Mouse (Mus musculus) neural tube, embryonic 15.5 days (tissue): ENCODE data around the gene Trappc3l. TPM values are rescaled to one million over a fixed set of nuclear protein-coding genes. Genes with fewer than 3 reads are reported as not detected.

ENCODE experiments used
- ATAC-seq: fragments of 200-750 bp; cut with Nextera tagmentation; 2 replicates; pipeline ENCODE4 v1.8.0; 2017; ENCODE audit warnings: mild to moderate bottlenecking, moderate TSS enrichment, moderate library complexity; ENCODE audit not compliant: low FRiP score
- H3K27ac ChIP-seq: fragments of 300-500 bp; sonication (generic); replicated peaks from 2 replicates; pipeline ENCODE4 v1.5.1; 2015; ENCODE audit warnings: mild to moderate bottlenecking, inconsistent platforms
- H3K27me3 ChIP-seq: fragments of 300-500 bp; sonication (generic); replicated peaks from 2 replicates; pipeline ENCODE4 v1.6.1; 2015; ENCODE audit warnings: inconsistent platforms
- H3K36me3 ChIP-seq: fragments of 300-500 bp; sonication (generic); 2 replicates; pipeline ENCODE4 v1.6.1; 2015; ENCODE audit warnings: inconsistent platforms
- H3K4me1 ChIP-seq: fragments of 300-500 bp; sonication (generic); 2 replicates; pipeline ENCODE4 v1.6.1; 2015; ENCODE audit warnings: inconsistent platforms
- H3K4me2 ChIP-seq: fragments of 300-500 bp; sonication (generic); 2 replicates; pipeline ENCODE4 v1.6.1; 2015; ENCODE audit warnings: inconsistent platforms, mild to moderate bottlenecking, moderate library complexity
- H3K4me3 ChIP-seq: fragments of 300-500 bp; sonication (generic); replicated peaks from 2 replicates; pipeline ENCODE4 v1.5.1; 2015; ENCODE audit warnings: mild to moderate bottlenecking, inconsistent platforms
- H3K9ac ChIP-seq: fragments of 300-500 bp; sonication (generic); replicated peaks from 2 replicates; pipeline ENCODE4 v1.6.1; 2015; ENCODE audit warnings: mild to moderate bottlenecking, inconsistent platforms
- H3K9me3 ChIP-seq: fragments of 300-500 bp; sonication (generic); replicated peaks from 2 replicates; pipeline ENCODE4 v1.6.1; 2016; ENCODE audit warnings: inconsistent platforms
- WGBS: fragments of 180-500 bp; shearing (Covaris S2); methylation state at CpG from one replicate; pipeline ENCODE4 v1.1.7; 2015; ENCODE audit warnings: mixed read lengths; 5-methylcytosine and 5-hydroxymethylcytosine counted together
- polyA plus RNA-seq: library from polyadenylated mRNA; unstranded; fragments of >200 nt; fragmentation: Nextera tagmentation; extraction: Ambion mirVana; gene quantifications from 2 replicates; pipeline ENCODE4 v1.2.1, GENCODE M21; 2015

Trappc3l gene
- polyA plus RNA-seq, 1 experiment from 2014 or later, result 0.91 TPM

GRCm38 (mm10) chr10:34138027-34138426 is 100.6 kb downstream of the Trappc3l start:
- Histone ChIP-seq H3K27ac (no peak overlapping the region), H3K4me1 (no peaks in the 10 kb centered on the region), H3K9me3 (no peaks in the 10 kb centered on the region), H3K36me3 (no peaks in the 10 kb centered on the region), H3K4me2 (no peak overlapping the region), H3K27me3 (no peaks in the 10 kb centered on the region), H3K4me3 (no peak overlapping the region), H3K9ac (no peak overlapping the region)
- WGBS, result 77% methylated on average over 6 of the region's 6 CpGs
- ATAC-seq, result no peak

GRCm38 (mm10) chr10:34139768-34140167 is 102.4 kb downstream of the Trappc3l start:
- H3K9me3 ChIP-seq, result no peaks in the 10 kb centered on the region
- H3K36me3 ChIP-seq, result no peaks in the 10 kb centered on the region
- no peak overlapping the region for H3K9ac ChIP-seq
- no peak for ATAC-seq
- WGBS, result 74% methylated on average over 4 of the region's 4 CpGs
- no peak overlapping the region for H3K4me2 ChIP-seq
- no peak overlapping the region for H3K4me3 ChIP-seq
- H3K27me3 ChIP-seq, result no peaks in the 10 kb centered on the region
- no peak overlapping the region for H3K27ac ChIP-seq
- no peaks in the 10 kb centered on the region for H3K4me1 ChIP-seq

- Histone ChIP-seq H3K27ac (no peak overlapping the region), H3K36me3 (no peaks in the 10 kb centered on the region), H3K27me3 (no peaks in the 10 kb centered on the region), H3K4me2 (no peak overlapping the region), H3K4me1 (no peaks in the 10 kb centered on the region), H3K9ac (no peak overlapping the region), H3K9me3 (no peaks in the 10 kb centered on the region), H3K4me3 (no peak overlapping the region)
- whole genome bisulfite sequencing, result 88% methylated on average over 2 of the region's 2 CpGs
- ATAC-seq, result no peak
Observed at GRCm38 (mm10) chr10:34141693-34142092, 104.3 kb downstream of the Trappc3l start.

- Histone ChIP-seq H3K27ac (no peak overlapping the region), H3K9ac (no peak overlapping the region), H3K9me3 (no peaks in the 10 kb centered on the region), H3K4me3 (no peak overlapping the region), H3K4me1 (no peaks in the 10 kb centered on the region), H3K36me3 (no peaks in the 10 kb centered on the region), H3K4me2 (no peak overlapping the region), H3K27me3 (no peaks in the 10 kb centered on the region)
- WGBS, result 75% methylated on average over 3 of the region's 3 CpGs
- no peak for ATAC-seq
Observed at GRCm38 (mm10) chr10:34149772-34150171, 112.4 kb downstream of the Trappc3l start.

- no peaks in the 10 kb centered on the region for H3K4me1 ChIP-seq
Observed at GRCm38 (mm10) chr10:34150454-34150853, 113.1 kb downstream of the Trappc3l start.

GRCm38 (mm10) chr10:34151827-34152226 is 114.4 kb downstream of the Trappc3l start:
- 94% methylated on average over 3 of the region's 3 CpGs for WGBS
- Histone ChIP-seq H3K27me3 (no peaks in the 10 kb centered on the region), H3K4me1 (no peaks in the 10 kb centered on the region), H3K27ac (no peak overlapping the region), H3K4me3 (no peak overlapping the region), H3K4me2 (no peak overlapping the region), H3K9me3 (no peaks in the 10 kb centered on the region), H3K9ac (no peak overlapping the region), H3K36me3 (no peaks in the 10 kb centered on the region)
- no peak for ATAC-seq

More at GRCm38 (mm10) chr10:34150454-34150853, 113.1 kb downstream of the Trappc3l start:
- Histone ChIP-seq H3K27me3 (no peaks in the 10 kb centered on the region), H3K4me2 (no peak overlapping the region), H3K9ac (no peak overlapping the region), H3K27ac (no peak overlapping the region), H3K4me3 (no peak overlapping the region), H3K36me3 (no peaks in the 10 kb centered on the region), H3K9me3 (no peaks in the 10 kb centered on the region)
- 39% methylated on average over 6 of the region's 6 CpGs for WGBS
- ATAC-seq, result no peak

- Histone ChIP-seq H3K4me2 (no peak overlapping the region), H3K4me1 (no peaks in the 10 kb centered on the region), H3K4me3 (no peak overlapping the region), H3K27me3 (no peaks in the 10 kb centered on the region), H3K9me3 (no peaks in the 10 kb centered on the region), H3K9ac (no peak overlapping the region), H3K27ac (no peak overlapping the region), H3K36me3 (0 out of 2 replicates have a peak, but pooled peaks cover 2% of the 10 kb centered on the region)
- no peak for ATAC-seq
- 73% methylated on average over 12 of the region's 12 CpGs for WGBS
Observed at GRCm38 (mm10) chr10:34155796-34156554, 118.6 kb downstream of the Trappc3l start.

Other genes with a start within 250 kb of the Trappc3l start
- not detected in 2 replicates for gene Sult3a1, start 179.9 kb upstream of the Trappc3l start, polyA plus RNA-seq
- 1.2 and 1.5 TPM in 2 replicates for gene Rsph4a, start 132.5 kb upstream of the Trappc3l start, polyA plus RNA-seq
- 19.6 and 21.4 TPM in 2 replicates for gene Zup1, start 86.3 kb upstream of the Trappc3l start, polyA plus RNA-seq
- gene Rwdd1, start 18.0 kb upstream of the Trappc3l start, polyA plus RNA-seq, result 116 and 129 TPM in 2 replicates
- not detected in 2 replicates for gene Calhm4, start 6.7 kb downstream of the Trappc3l start, polyA plus RNA-seq
- gene Calhm5, start 58.9 kb downstream of the Trappc3l start, polyA plus RNA-seq, result 0.92 and 1.1 TPM in 2 replicates
- gene Calhm6, start 90.4 kb downstream of the Trappc3l start, polyA plus RNA-seq, result 1.1 and 2.1 TPM in 2 replicates
- 7.9 and 9.2 TPM in 2 replicates for gene Dse, start 170.1 kb downstream of the Trappc3l start, polyA plus RNA-seq
- gene Tspyl1, start 244.6 kb downstream of the Trappc3l start, polyA plus RNA-seq, result 139 and 158 TPM in 2 replicates